Mouse (Mus musculus): Measurements from ENCODE around the gene Crhr1.
"Not testable (repeated sequence)": the region's sequence is repeated elsewhere in the genome, so short reads cannot be mapped to it uniquely, and the experiment has no call there.

Crhr1 gene

GRCm38 (mm10) chr11:104195791-104196190, 63.1 kb downstream of the Crhr1 start:
- peak; percentile 96 for DNase-seq (ENCODE audit: low spot score)

- peak; percentile 58 for DNase-seq (ENCODE audit: low spot score)
Observed at GRCm38 (mm10) chr11:104197861-104198260, 65.2 kb downstream of the Crhr1 start.

GRCm38 (mm10) chr11:104203271-104203670, 70.6 kb downstream of the Crhr1 start:
- DNase-seq (ENCODE audit: low spot score): no peak

- DNase-seq (ENCODE audit: low spot score): no peak
Observed at GRCm38 (mm10) chr11:104206573-104206972, 73.9 kb downstream of the Crhr1 start.

- no peak for DNase-seq (ENCODE audit: low spot score)
Observed at GRCm38 (mm10) chr11:104209041-104209440, 76.4 kb downstream of the Crhr1 start.

GRCm38 (mm10) chr11:104211251-104211650, 78.6 kb downstream of the Crhr1 start:
- DNase-seq (ENCODE audit: low spot score): no peak

- DNase-seq (ENCODE audit: low spot score): not testable (repeated sequence)
Observed at GRCm38 (mm10) chr11:104214128-104214527, 81.5 kb downstream of the Crhr1 start.

- DNase-seq (ENCODE audit: low spot score): no peak
Observed at GRCm38 (mm10) chr11:104218075-104218474, 85.4 kb downstream of the Crhr1 start.

- DNase-seq (ENCODE audit: low spot score): no peak
Observed at GRCm38 (mm10) chr11:104220291-104220690, 87.6 kb downstream of the Crhr1 start.

GRCm38 (mm10) chr11:104221751-104222150, 89.1 kb downstream of the Crhr1 start:
- DNase-seq (ENCODE audit: low spot score): no peak

GRCm38 (mm10) chr11:104223301-104223700, 90.6 kb downstream of the Crhr1 start:
- DNase-seq (ENCODE audit: low spot score): no peak

All from retina, embryonic 14.5 days (tissue).